Mouse (Mus musculus): ENCODE data around the gene Slc4a11.
A peak's percentile ranks its signal among the peaks of the same experiment; 100 is the strongest.
"Not testable (repeated sequence)": the region's sequence is repeated elsewhere in the genome, so short reads cannot be mapped to it uniquely, and the experiment has no call there.

The Slc4a11 gene

GRCm38 (mm10) chr2:130679154-130679553, 18.2 kb downstream of the Slc4a11 start:
- no peak for DNase-seq (ENCODE audit: low spot score in 2 of 2)

- DNase-seq (ENCODE audit: low spot score in 2 of 2), result no peak
These were observed 20.1 kb downstream of the Slc4a11 start for GRCm38 (mm10) chr2:130677211-130677610.

- peak; percentile 81 for DNase-seq (ENCODE audit: low spot score in 2 of 2)
These were observed 29.8 kb downstream of the Slc4a11 start, which contains the start of gene Itpa for GRCm38 (mm10) chr2:130667559-130667958. Gene Itpa (plus strand): TSS chr2:130667610.

- peak; percentile 77 to 79 for DNase-seq (ENCODE audit: low spot score in 2 of 2)
These were observed 33.1 kb downstream of the Slc4a11 start, which contains the start of gene Ddrgk1 for GRCm38 (mm10) chr2:130664102-130664701. Gene Ddrgk1 (minus strand): TSS chr2:130664659.

- DNase-seq (ENCODE audit: low spot score in 2 of 2), result no peak
These were observed 34.0 kb downstream of the Slc4a11 start for GRCm38 (mm10) chr2:130663342-130663741.

- no peak for DNase-seq (ENCODE audit: low spot score in 2 of 2)
These were observed 38.8 kb downstream of the Slc4a11 start for GRCm38 (mm10) chr2:130658530-130658929.

- no peak for DNase-seq (ENCODE audit: low spot score in 2 of 2)
These were observed 39.8 kb downstream of the Slc4a11 start for GRCm38 (mm10) chr2:130657541-130657940.

GRCm38 (mm10) chr2:130656536-130656935, 40.8 kb downstream of the Slc4a11 start:
- no peak for DNase-seq (ENCODE audit: low spot score in 2 of 2)

GRCm38 (mm10) chr2:130655660-130656339, 41.5 kb downstream of the Slc4a11 start:
- no peak for DNase-seq (ENCODE audit: low spot score in 2 of 2)

- DNase-seq (ENCODE audit: low spot score in 2 of 2), result no peak
These were observed 43.6 kb downstream of the Slc4a11 start for GRCm38 (mm10) chr2:130653760-130654159.

GRCm38 (mm10) chr2:130653303-130653702, 44.0 kb downstream of the Slc4a11 start:
- no peak for DNase-seq (ENCODE audit: low spot score in 2 of 2)

GRCm38 (mm10) chr2:130649028-130649427, 48.3 kb downstream of the Slc4a11 start:
- DNase-seq (ENCODE audit: low spot score in 2 of 2), result not testable (repeated sequence)

GRCm38 (mm10) chr2:130645198-130645597, 52.1 kb downstream of the Slc4a11 start:
- DNase-seq (ENCODE audit: low spot score in 2 of 2), result no peak

- peak; percentile 85 to 89 for DNase-seq (ENCODE audit: low spot score in 2 of 2)
These were observed 54.5 kb downstream of the Slc4a11 start, which contains the start of gene Lzts3 for GRCm38 (mm10) chr2:130642684-130643369. Gene Lzts3 (minus strand): TSS chr2:130642803.

GRCm38 (mm10) chr2:130642197-130642660, 55.1 kb downstream of the Slc4a11 start:
- peak; percentile 15 to 31 for DNase-seq (ENCODE audit: low spot score in 2 of 2)

GRCm38 (mm10) chr2:130641351-130642025, 55.8 kb downstream of the Slc4a11 start:
- no peak for DNase-seq (ENCODE audit: low spot score in 2 of 2)

GRCm38 (mm10) chr2:130639276-130639675, 58.0 kb downstream of the Slc4a11 start:
- DNase-seq (ENCODE audit: low spot score in 2 of 2), result no peak

GRCm38 (mm10) chr2:130638101-130638611, 59.2 kb downstream of the Slc4a11 start:
- no peak for DNase-seq (ENCODE audit: low spot score in 2 of 2)

- DNase-seq (ENCODE audit: low spot score in 2 of 2), result peak; percentile 73 to 80
These were observed 61.5 kb downstream of the Slc4a11 start for GRCm38 (mm10) chr2:130635847-130636246.

GRCm38 (mm10) chr2:130634739-130635411, 62.4 kb downstream of the Slc4a11 start:
- DNase-seq (ENCODE audit: low spot score in 2 of 2), result peak; percentile 19 to 31

Data from thymus, postnatal 10 days (tissue).